Mouse (Mus musculus): Measurements from ENCODE around the gene Chdh. TPM values are rescaled to one million over a fixed set of nuclear protein-coding genes. Genes with fewer than 3 reads are reported as not detected.

Chdh gene
- under 1 TPM in 1 of 2 experiments, not detected in 1; 0.21 TPM for total RNA-seq (2023)

DNA sequence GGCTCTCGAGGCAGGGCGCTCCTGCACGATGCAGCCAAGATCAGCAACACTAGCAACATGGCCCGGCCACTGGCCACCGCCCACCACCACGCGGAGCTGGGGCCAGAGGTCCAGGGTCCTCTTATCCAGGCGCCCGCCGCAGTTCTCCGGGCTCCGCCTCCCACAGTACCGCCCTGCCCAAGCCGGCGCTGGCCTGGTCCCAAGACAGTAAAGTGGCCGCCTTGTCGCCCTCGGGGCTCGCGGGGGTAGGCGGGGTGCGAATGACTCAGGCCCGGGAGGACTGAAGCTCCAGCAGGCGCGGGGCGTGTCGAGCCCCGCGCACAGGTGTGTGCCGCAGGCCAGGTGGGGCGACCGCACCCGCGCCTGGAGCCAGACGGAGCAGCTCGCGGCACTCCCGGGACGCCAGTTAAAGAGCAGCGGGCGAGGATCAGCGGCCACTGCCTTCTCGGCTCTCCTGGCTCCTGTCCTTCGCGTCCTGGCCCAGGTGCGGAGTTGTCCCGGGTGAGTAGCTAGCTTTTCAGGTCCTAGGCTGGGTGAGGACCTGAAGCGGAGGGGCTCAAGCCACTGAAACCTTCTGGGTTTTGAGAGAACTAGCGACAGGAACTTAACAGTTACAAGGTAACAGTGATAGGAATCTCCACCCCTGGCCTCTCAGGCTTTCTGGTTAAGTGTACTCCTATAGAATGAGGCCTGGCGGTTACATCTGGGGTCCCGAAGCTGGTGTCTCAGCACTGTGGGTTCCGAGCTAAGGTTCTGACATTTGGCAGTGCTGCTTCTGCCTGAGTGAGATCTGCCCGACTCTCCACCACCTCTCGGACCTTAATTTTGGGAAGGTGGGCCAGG is at the start of gene Chdh, which contains the start of gene Il17rb:
Gene Chdh, plus strand, starts transcription at position 291 of the 843 bp plus-strand sequence.
Gene Il17rb, minus strand, starts transcription at position 164 of the 843 bp plus-strand sequence.

GRCm38 (mm10) chr14:29968075-29968821 is 40.6 kb upstream of the Chdh start, which contains the start of gene Selenok:
Selenok (plus strand) TSS chr14:29968308.

DNA sequence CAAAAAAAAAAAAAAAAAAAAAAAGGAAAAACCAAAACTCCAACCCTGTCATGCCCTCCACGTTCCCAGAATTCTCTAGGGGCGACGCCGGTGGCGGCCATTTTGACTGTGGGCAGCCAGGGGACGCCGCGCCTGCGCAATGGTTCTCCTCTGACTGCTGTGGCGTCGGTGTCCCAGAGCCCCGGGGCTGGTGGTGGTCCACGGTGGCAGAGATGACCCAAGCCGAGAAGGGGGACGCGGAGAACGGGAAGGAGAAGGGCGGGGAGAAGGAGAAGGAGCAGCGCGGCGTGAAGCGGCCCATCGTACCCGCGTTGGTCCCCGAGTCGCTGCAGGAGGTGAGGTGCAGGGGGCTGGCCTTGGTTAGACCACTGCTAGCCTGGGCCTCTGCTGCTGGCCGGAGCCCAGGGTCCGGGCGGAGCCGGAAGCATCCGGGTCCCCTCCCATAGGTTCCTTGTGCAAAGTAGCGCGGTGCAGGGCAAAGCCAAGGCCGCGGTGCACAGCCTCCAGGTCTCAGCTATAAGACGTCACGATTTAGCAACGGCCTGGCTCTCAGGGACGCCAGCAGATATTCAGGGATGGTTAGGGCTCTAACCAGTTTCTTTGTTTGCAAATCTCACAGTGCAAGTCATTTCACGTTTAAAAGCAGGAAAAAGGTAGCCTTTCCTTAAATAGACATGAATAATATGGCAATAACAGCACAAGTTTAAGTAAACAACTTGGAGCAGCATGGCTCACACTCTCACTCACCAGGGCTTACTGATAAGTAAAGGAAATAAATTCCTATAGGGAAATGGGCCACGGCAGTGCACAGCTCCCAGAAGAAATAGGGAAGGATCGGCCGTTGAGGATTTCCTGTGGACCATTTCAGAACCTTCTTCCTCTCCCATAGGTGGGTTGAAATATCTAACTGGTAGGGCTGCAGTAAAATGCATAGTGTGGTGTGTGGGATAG is 30.3 kb upstream of the Chdh start, which contains the start of gene Actr8:
Gene Actr8, plus strand, starts transcription at position 84 of the 951 bp plus-strand sequence.

Other genes with a start within 250 kb of the Chdh start
- 100 to 1,000 TPM; 131 to 138 TPM for gene Selenok, start 40.7 kb upstream of the Chdh start, total RNA-seq (2023)
- gene Actr8, start 30.7 kb upstream of the Chdh start, total RNA-seq (2023), result 10 to 100 TPM; 42.1 to 42.5 TPM
- under 1 TPM in 1 of 2 experiments, not detected in 1; 0.24 TPM for gene Il17rb, start 127 bp upstream of the Chdh start, total RNA-seq (2023)